Mouse (Mus musculus) CH12.LX (cell line): ENCODE data around the gene Slc39a3. TPM values are rescaled to one million over a fixed set of nuclear protein-coding genes. Genes with fewer than 3 reads are reported as not detected.

Experiments used
- DNase-seq: peaks from one replicate; pipeline ENCODE4 v3.0.0-alpha.2; 2013; ENCODE audit errors: extremely low read depth
- H3K27ac ChIP-seq: 2 replicates; pipeline ENCODE4 v1.5.1; 2012; ENCODE audit warnings: low read depth, mild to moderate bottlenecking, control low read depth, moderate library complexity; ENCODE audit not compliant: insufficient read depth
- H3K27me3 ChIP-seq: replicated peaks from 2 replicates; pipeline ENCODE3; 2012; ENCODE audit warnings: inconsistent platforms
- H3K36me3 ChIP-seq, 2 experiments: replicated peaks in 1 of 2; 2 replicates each; pipeline versions ENCODE3 to v1.6.1; 2012; ENCODE audit warnings: inconsistent platforms in 1 of 2, low read length in 1 of 2, mild to moderate bottlenecking in 1 of 2, mixed read lengths in 1 of 2, moderate library complexity in 1 of 2; ENCODE audit not compliant: control insufficient read depth in 1 of 2, insufficient read depth in 1 of 2
- H3K4me1 ChIP-seq, 2 experiments: 2 replicates each; pipeline ENCODE4 v1.6.1; 2012; ENCODE audit warnings: inconsistent platforms in 1 of 2, moderate library complexity in 1 of 2; ENCODE audit not compliant: insufficient read depth in 2 of 2, control insufficient read depth in 1 of 2
- H3K4me2 ChIP-seq: 2 replicates; pipeline ENCODE4 v1.6.1; 2012; ENCODE audit warnings: low read depth, mild to moderate bottlenecking, control low read depth; ENCODE audit not compliant: poor library complexity, insufficient read depth, severe bottlenecking
- H3K4me3 ChIP-seq, 3 experiments: fragments of 150-350 bp in 1 of 3; sonication (generic) in 1 of 3; replicated peaks in 1 of 3; 2 replicates each; pipeline versions ENCODE3 to v1.5.1; 2011 to 2012; ENCODE audit warnings: low read depth in 2 of 3, low read length in 2 of 3, mild to moderate bottlenecking in 2 of 3, moderate library complexity in 2 of 3, control low read depth in 1 of 3, improper control_type of control experiment in 1 of 3, inconsistent platforms in 1 of 3, mixed read lengths in 1 of 3; ENCODE audit not compliant: poor library complexity in 1 of 3
- H3K79me2 ChIP-seq: replicated peaks from 2 replicates; pipeline ENCODE4 v1.6.1; 2012; ENCODE audit warnings: mild to moderate bottlenecking, moderate library complexity; ENCODE audit not compliant: control insufficient read depth, poor library complexity, insufficient read depth, severe bottlenecking; ENCODE audit errors: extremely low read depth
- H3K9ac ChIP-seq: 2 replicates; pipeline ENCODE4 v1.6.1; 2012; ENCODE audit warnings: low read depth, mild to moderate bottlenecking, control low read depth, moderate library complexity; ENCODE audit not compliant: insufficient read depth
- H3K9me3 ChIP-seq: replicated peaks from 2 replicates; pipeline ENCODE3; 2012; ENCODE audit warnings: low read length, inconsistent platforms, mixed read lengths
- BHLHE40 ChIP-seq: IDR thresholded peaks from 2 replicates; pipeline ENCODE4 v1.6.1; 2011; ENCODE audit warnings: mild to moderate bottlenecking, low read depth, low read length, improper control_type of control experiment
- CHD2 ChIP-seq: IDR thresholded peaks from 2 replicates; pipeline ENCODE4 v1.6.1; 2011; ENCODE audit warnings: low read length, improper control_type of control experiment
- CTCF ChIP-seq, 2 experiments: IDR thresholded peaks in 1 of 2; conservative IDR thresholded peaks in 1 of 2; 2 replicates each; pipeline ENCODE4 v1.5.1; 2011 to 2012; ENCODE audit warnings: low read depth in 2 of 2, low read length in 2 of 2, improper control_type of control experiment in 1 of 2, inconsistent platforms in 1 of 2, mild to moderate bottlenecking in 1 of 2, moderate library complexity in 1 of 2
- E2F4 ChIP-seq: IDR thresholded peaks from 2 replicates; pipeline ENCODE4 v1.6.1; 2011; ENCODE audit warnings: low read depth, low read length, improper control_type of control experiment; ENCODE audit not compliant: insufficient replicate concordance
- ELF1 ChIP-seq: IDR thresholded peaks from 2 replicates; pipeline ENCODE4 v1.6.1; 2014; ENCODE audit warnings: low read depth, mild to moderate bottlenecking, inconsistent platforms, low read length, improper control_type of control experiment
- EP300 ChIP-seq: IDR thresholded peaks from 2 replicates; pipeline ENCODE4 v1.6.1; 2011; ENCODE audit warnings: low read length, improper control_type of control experiment
- ETS1 ChIP-seq: conservative IDR thresholded peaks from 2 replicates; pipeline ENCODE4 v1.6.1; 2012; ENCODE audit warnings: low read depth, mild to moderate bottlenecking, inconsistent platforms, low read length, improper control_type of control experiment, moderate library complexity
- HCFC1 ChIP-seq: IDR thresholded peaks from 2 replicates; pipeline ENCODE4 v1.6.1; 2012; ENCODE audit warnings: low read depth, mild to moderate bottlenecking, inconsistent platforms, low read length, improper control_type of control experiment
- IRF4 ChIP-seq: IDR thresholded peaks from 2 replicates; pipeline ENCODE4 v1.6.1; 2014; ENCODE audit warnings: low read depth, mild to moderate bottlenecking, inconsistent platforms, low read length, improper control_type of control experiment
- JUN ChIP-seq: IDR thresholded peaks from 2 replicates; pipeline ENCODE4 v1.6.1; 2011; ENCODE audit warnings: low read depth, mild to moderate bottlenecking, low read length, improper control_type of control experiment, moderate library complexity; ENCODE audit not compliant: insufficient read depth
- JUND ChIP-seq: conservative IDR thresholded peaks from 2 replicates; pipeline ENCODE4 v1.6.1; 2011; ENCODE audit warnings: low read depth, low read length, improper control_type of control experiment
- KAT2A ChIP-seq: IDR thresholded peaks from 2 replicates; pipeline ENCODE4 v1.6.1; 2012; ENCODE audit warnings: low read length, improper control_type of control experiment, inconsistent platforms; ENCODE audit not compliant: insufficient replicate concordance
- MEF2A ChIP-seq: IDR thresholded peaks from 2 replicates; pipeline ENCODE4 v1.6.1; 2014; ENCODE audit warnings: low read depth, mild to moderate bottlenecking, inconsistent platforms, low read length, improper control_type of control experiment, borderline replicate concordance
- MXI1 ChIP-seq: IDR thresholded peaks from 2 replicates; pipeline ENCODE4 v1.6.1; 2011; ENCODE audit warnings: mild to moderate bottlenecking, low read depth, low read length, improper control_type of control experiment
- NELFE ChIP-seq: IDR thresholded peaks from 2 replicates; pipeline ENCODE4 v1.6.1; 2011; ENCODE audit warnings: low read depth, low read length, improper control_type of control experiment
- PAX5 ChIP-seq: IDR thresholded peaks from 2 replicates; pipeline ENCODE4 v1.6.1; 2012; ENCODE audit warnings: low read length, inconsistent platforms, mixed read lengths
- POLR2AphosphoS2 ChIP-seq: IDR thresholded peaks from 2 replicates; pipeline ENCODE4 v1.6.1; 2011; ENCODE audit warnings: low read depth, low read length, improper control_type of control experiment
- RCOR1 ChIP-seq: conservative IDR thresholded peaks from 2 replicates; pipeline ENCODE4 v1.6.1; 2012; ENCODE audit warnings: low read depth, mild to moderate bottlenecking, inconsistent platforms, low read length, improper control_type of control experiment
- SIN3A ChIP-seq: IDR thresholded peaks from 2 replicates; pipeline ENCODE4 v1.6.1; 2012; ENCODE audit warnings: low read length, improper control_type of control experiment, inconsistent platforms
- TBP ChIP-seq: conservative IDR thresholded peaks from 2 replicates; pipeline ENCODE4 v1.6.1; 2011; ENCODE audit warnings: low read depth, low read length, improper control_type of control experiment
- UBTF ChIP-seq: IDR thresholded peaks from 2 replicates; pipeline ENCODE4 v1.6.1; 2012; ENCODE audit warnings: low read depth, mild to moderate bottlenecking, inconsistent platforms, low read length, improper control_type of control experiment, moderate library complexity
- USF1 ChIP-seq: IDR thresholded peaks from 2 replicates; pipeline ENCODE4 v1.6.1; 2014; ENCODE audit warnings: low read depth, mild to moderate bottlenecking, inconsistent platforms, low read length, improper control_type of control experiment
- USF2 ChIP-seq: conservative IDR thresholded peaks from 2 replicates; pipeline ENCODE4 v1.6.1; 2011; ENCODE audit warnings: low read depth, low read length, improper control_type of control experiment
- ZC3H11A ChIP-seq: IDR thresholded peaks from 2 replicates; pipeline ENCODE4 v1.6.1; 2012; ENCODE audit warnings: low read depth, mild to moderate bottlenecking, inconsistent platforms, low read length, improper control_type of control experiment
- ZKSCAN1 ChIP-seq: IDR thresholded peaks from 2 replicates; pipeline ENCODE4 v1.6.1; 2012; ENCODE audit warnings: low read depth, inconsistent platforms, low read length, improper control_type of control experiment, borderline replicate concordance
- dilution Hi-C: fragments of 300-500 bp; cut with MboI; formaldehyde crosslinking; loops from 2 replicates; pipeline ENCODE4 v1.14.3; 2020; ENCODE audit warnings: low sequenced_read_pairs; ENCODE audit not compliant: extremely low pct_unique_long_range_greater_than_20kb, extremely low pct_ligation_motif_present
- in situ Hi-C: fragments of 300-500 bp; cut with MboI; formaldehyde crosslinking; loops from 3 replicates; pipeline ENCODE4 v1.14.3; 2019; ENCODE audit warnings: low sequenced_read_pairs, low pct_ligation_motif_present, low pct_unique_long_range_greater_than_20kb, mixed read lengths
- polyA plus RNA-seq: library from polyadenylated mRNA; unstranded; fragments of >175 nt; gene quantifications from 2 replicates; pipeline ENCODE4 v1.2.1, GENCODE M21; 2012; ENCODE audit warnings: low read depth; ENCODE audit not compliant: insufficient read length
- total RNA-seq, 2 experiments: library from RNA; depleted of rRNA; stranded (reverse); fragments of 300-350 nt in 1 of 2; fragments of >200 nt in 1 of 2; gene quantifications; 2 replicates each; pipeline ENCODE4 v1.2.3; 2012 to 2014

Gene Slc39a3
- total and polyA plus RNA-seq, 3 experiments: 3.9 to 7.2 (median 4.2) TPM

DNA sequence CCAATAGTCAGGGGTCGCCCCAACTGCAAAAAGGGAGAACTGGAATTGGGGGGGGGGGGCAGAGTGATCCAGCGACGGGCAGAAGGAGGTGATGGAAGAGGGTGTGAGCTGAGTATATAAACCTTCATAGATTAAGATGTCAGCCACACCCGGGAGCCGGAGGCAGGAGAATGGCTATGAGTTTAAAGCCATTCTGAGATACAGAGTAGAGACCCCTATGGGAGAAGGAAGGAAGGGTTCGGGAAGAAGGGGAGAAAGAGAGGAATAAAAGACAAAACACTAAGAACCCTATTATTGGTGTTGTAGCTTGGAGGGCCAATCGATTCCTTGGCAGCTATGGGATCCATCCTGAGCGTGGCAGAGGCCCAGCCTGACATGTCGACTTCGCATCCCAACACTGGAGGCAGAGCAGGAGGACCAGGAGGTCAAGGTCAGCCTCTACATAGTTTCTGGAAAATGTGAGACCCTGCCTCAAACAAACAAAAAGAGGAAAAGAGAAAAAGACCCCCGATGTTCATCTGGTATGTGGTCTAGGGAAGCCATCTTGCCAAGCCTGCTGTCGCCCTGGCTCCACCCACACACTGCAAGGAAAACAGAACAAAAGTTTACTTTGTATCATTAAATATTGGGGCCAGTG is 11.5 kb downstream of the Slc39a3 start, which contains the start of gene Diras1:
Diras1 (minus strand) TSS at position 24 of the 637 bp plus-strand sequence.
- H3K27ac ChIP-seq: no peak within 1 kb of the TSS
- DNase-seq: no peak
- in situ Hi-C loops (no loop called here), dilution Hi-C loops (no loop called here)
- H3K27me3 ChIP-seq: peaks cover 58% of the 10 kb centered on the region
- TF ChIP-seq HCFC1: no peak
- TF ChIP-seq JUN: no peak
- TF ChIP-seq CTCF (conservative IDR thresholded peaks at IDR 0.05 in 1 of 2, IDR thresholded peaks at IDR 0.05 in 1 of 2; ENCODE audit: low read depth in 2 of 2, low read length in 2 of 2): no peak
- TF ChIP-seq PAX5: no peak
- no peak for TF ChIP-seq MEF2A
- TF ChIP-seq CHD2: no peak
- no peak for TF ChIP-seq TBP
- TF ChIP-seq BHLHE40: no peak
- no peak for TF ChIP-seq USF1
- no peak for TF ChIP-seq ELF1
- TF ChIP-seq NELFE: no peak
- no peak for TF ChIP-seq UBTF
- TF ChIP-seq SIN3A: no peak
- TF ChIP-seq ETS1: no peak
- TF ChIP-seq USF2: no peak
- no peaks in the 10 kb centered on the region; a peak in 1 of 4 replicates for H3K4me1 ChIP-seq
- H3K79me2 ChIP-seq: no peaks in the 10 kb centered on the region
- H3K36me3 ChIP-seq: peaks cover 0 to 8% of the 10 kb centered on the region in 2 experiments
- no peak within 1 kb of the TSS for H3K4me2 ChIP-seq
- peaks cover 10% of the 10 kb centered on the region for H3K9me3 ChIP-seq
- H3K9ac ChIP-seq: no peak within 1 kb of the TSS
- H3K4me3 ChIP-seq: no peak within 1 kb of the TSS

DNA sequence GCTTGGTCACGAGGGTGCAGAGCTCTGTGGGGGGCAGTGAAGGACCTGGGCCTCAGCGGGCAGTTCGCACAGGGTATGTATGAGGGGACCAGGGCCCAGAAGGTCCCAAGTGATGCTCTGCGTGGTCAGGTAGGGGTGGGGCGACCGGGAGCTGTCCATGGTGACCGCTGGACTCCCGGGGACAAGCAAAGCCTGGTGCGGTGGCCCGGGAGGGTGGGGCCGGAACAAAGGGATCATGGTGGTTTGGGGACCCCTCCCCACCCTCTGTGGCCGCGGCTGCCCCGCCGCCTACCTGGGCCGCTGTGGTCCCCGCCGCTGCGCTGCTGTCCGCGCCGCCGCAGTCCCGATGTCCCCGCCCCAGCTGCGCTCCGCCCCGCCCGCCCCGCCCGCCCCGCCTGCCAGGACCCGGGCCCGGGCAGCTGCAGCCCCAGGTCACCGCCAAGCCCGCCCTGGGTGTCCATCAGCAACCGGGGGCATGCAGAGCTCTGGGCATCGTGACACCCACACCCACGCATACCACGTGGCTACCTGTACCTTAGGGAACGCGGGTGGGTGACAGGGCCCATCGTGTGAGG is 12.1 kb downstream of the Slc39a3 start:
- peaks cover 64% of the 10 kb centered on the region for H3K27me3 ChIP-seq
- no peaks in the 10 kb centered on the region; a peak in 1 of 4 replicates for H3K4me1 ChIP-seq
- dilution Hi-C loops: no loop called here

More for the DNA sequence above, 12.1 kb downstream of the Slc39a3 start:
- no peak overlapping the region for H3K4me2 ChIP-seq
- in situ Hi-C loops: no loop called here
- H3K9me3 ChIP-seq: peaks cover 10% of the 10 kb centered on the region
- TF ChIP-seq ZC3H11A: no peak
- TF ChIP-seq ZKSCAN1: no peak
- no peak for TF ChIP-seq POLR2AphosphoS2
- no peak for TF ChIP-seq CHD2
- no peak for TF ChIP-seq MXI1
- no peak for TF ChIP-seq MEF2A
- TF ChIP-seq JUND: no peak
- no peak for TF ChIP-seq UBTF
- no peak for TF ChIP-seq KAT2A
- TF ChIP-seq E2F4: no peak
- TF ChIP-seq JUN: no peak
- TF ChIP-seq EP300: no peak
- no peak for TF ChIP-seq USF1
- TF ChIP-seq IRF4: no peak
- TF ChIP-seq TBP: no peak
- no peak for TF ChIP-seq RCOR1
- TF ChIP-seq BHLHE40: no peak
- peaks cover 0 to 2% of the 10 kb centered on the region in 2 experiments for H3K36me3 ChIP-seq
- H3K4me3 ChIP-seq: no peak overlapping the region
- no peak overlapping the region for H3K27ac ChIP-seq
- no peaks in the 10 kb centered on the region for H3K79me2 ChIP-seq
- H3K9ac ChIP-seq: no peak overlapping the region
- no peak for DNase-seq
